Mouse (Mus musculus) macrophage (primary cell): ENCODE results near the gene Ykt6. TPM values are rescaled to one million over a fixed set of nuclear protein-coding genes. Genes with fewer than 3 reads are reported as not detected.
"Not testable (repeated sequence)": the region's sequence is repeated elsewhere in the genome, so short reads cannot be mapped to it uniquely, and the experiment has no call there.

Source experiments
- H3K27ac ChIP-seq: fragments of 350-480 bp; formaldehyde crosslinking; 2 replicates; pipeline ENCODE4 v1.9.0; 2021
- H3K36me3 ChIP-seq: fragments of 350-480 bp; formaldehyde crosslinking; 2 replicates; pipeline ENCODE4 v1.9.0; 2021; ENCODE audit errors: inconsistent target
- H3K4me3 ChIP-seq: fragments of 350-480 bp; formaldehyde crosslinking; 2 replicates; pipeline ENCODE4 v1.9.0; 2021; ENCODE audit errors: inconsistent target
- H3K79me2 ChIP-seq: fragments of 350-480 bp; formaldehyde crosslinking; 2 replicates; pipeline ENCODE4 v1.9.0; 2021; ENCODE audit errors: inconsistent target
- WGBS: methylation state at CpG from one replicate; pipeline ENCODE4 v1.1.7; 2026; ENCODE audit warnings: inconsistent platforms; ENCODE audit not compliant: missing documents; 5-methylcytosine and 5-hydroxymethylcytosine counted together
- polyA plus RNA-seq: library from polyadenylated mRNA; stranded (reverse); fragments of 250-400 nt; gene quantifications from 3 replicates; pipeline ENCODE4 v1.2.4, GENCODE M21; 2018; ENCODE audit warnings: inconsistent platforms

Ykt6 gene
- polyA plus RNA-seq, 1 experiment from 2014 or later = 77.0 TPM

DNA sequence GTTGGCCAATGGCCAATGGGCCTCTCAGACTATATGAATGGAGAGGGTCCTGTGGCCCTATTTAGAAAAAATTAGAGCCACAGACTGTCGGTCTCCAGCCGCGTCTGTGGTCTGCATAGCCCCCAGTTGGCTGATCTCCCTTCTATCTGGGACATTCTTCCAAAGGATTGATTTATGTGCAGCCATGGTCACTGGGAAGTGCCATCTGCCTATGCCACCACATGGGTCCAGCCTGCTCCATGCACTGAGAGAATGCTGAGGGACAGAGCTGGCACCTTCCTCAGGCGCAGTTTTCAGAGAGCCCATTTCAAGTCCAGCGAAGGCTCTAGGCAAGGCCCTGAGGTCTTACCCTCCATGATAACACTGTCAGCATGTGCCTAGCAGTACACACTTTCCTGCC lies 38.7 kb downstream of the Ykt6 start:
- Histone ChIP-seq H3K79me2 (no peaks in the 10 kb centered on the region), H3K4me3 (no peak overlapping the region), H3K27ac (no peak overlapping the region), H3K36me3 (no peaks in the 10 kb centered on the region)
- WGBS = 98% methylated on average over 5 of the region's 5 CpGs

DNA sequence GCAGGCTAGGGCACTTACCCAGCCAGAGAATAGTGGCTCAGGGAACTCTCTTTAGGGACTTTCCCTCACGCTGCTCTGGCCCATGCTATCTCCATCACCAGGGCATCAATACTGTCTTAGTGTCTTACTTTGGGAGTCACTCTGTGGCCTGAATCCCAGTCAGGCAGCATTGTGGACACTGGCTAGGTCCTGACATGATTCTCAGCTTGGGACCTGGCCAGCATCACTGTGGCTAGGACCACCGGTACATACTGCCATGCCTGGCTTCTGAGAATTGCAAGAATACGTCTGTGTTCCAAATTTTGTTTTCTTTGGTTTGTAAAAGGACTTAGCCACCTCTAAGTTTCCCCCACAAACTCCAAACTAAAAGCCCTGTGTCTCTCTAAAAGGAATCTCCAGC lies 39.4 kb downstream of the Ykt6 start:
- WGBS = 94% methylated on average over 3 of the region's 3 CpGs
- Histone ChIP-seq H3K4me3 (no peak overlapping the region), H3K36me3 (no peaks in the 10 kb centered on the region), H3K27ac (no peak overlapping the region), H3K79me2 (no peaks in the 10 kb centered on the region)

DNA sequence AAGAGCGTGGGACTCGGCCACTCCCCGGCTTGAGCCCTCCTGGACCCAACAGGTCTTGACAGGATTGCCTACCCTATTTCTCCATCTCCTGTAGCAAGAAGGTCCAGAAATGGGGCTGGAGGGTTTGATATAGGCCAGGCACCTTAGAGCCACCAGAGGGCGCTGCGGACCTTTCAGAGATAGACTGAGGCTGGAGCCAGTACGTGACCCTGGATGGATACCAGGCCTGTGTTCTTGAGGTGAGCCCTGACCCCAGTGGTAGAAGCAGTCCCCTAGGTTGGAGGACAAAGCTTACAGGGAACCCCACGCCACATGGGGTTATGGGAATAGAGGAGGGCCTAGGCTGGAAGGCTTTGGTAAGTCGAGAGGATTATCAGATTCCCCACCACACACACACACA lies 40.5 kb downstream of the Ykt6 start:
- 26% methylated on average over 8 of the region's 8 CpGs for WGBS

DNA sequence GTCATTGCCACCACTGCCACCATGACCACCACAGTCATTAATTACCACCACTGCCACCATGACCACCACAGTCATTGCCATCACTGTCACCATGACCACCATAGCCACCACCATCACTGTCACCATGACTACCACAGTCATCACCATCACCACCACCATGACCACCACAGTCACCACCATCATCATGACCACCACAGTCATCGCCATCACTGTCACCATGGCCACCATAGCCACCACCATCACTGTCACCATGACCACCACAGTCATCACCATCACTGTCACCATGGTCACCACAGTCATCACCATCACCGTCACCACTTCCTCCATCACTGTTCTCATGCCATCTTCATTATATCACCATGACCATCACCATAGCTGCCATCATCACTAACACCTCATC lies 43.0 kb downstream of the Ykt6 start:
- H3K27ac ChIP-seq = no peak overlapping the region

More for the DNA sequence above, 40.5 kb downstream of the Ykt6 start:
- H3K27ac ChIP-seq = no peak overlapping the region
- no peaks in the 10 kb centered on the region for H3K79me2 ChIP-seq
- H3K36me3 ChIP-seq = no peaks in the 10 kb centered on the region
- no peak overlapping the region for H3K4me3 ChIP-seq

DNA sequence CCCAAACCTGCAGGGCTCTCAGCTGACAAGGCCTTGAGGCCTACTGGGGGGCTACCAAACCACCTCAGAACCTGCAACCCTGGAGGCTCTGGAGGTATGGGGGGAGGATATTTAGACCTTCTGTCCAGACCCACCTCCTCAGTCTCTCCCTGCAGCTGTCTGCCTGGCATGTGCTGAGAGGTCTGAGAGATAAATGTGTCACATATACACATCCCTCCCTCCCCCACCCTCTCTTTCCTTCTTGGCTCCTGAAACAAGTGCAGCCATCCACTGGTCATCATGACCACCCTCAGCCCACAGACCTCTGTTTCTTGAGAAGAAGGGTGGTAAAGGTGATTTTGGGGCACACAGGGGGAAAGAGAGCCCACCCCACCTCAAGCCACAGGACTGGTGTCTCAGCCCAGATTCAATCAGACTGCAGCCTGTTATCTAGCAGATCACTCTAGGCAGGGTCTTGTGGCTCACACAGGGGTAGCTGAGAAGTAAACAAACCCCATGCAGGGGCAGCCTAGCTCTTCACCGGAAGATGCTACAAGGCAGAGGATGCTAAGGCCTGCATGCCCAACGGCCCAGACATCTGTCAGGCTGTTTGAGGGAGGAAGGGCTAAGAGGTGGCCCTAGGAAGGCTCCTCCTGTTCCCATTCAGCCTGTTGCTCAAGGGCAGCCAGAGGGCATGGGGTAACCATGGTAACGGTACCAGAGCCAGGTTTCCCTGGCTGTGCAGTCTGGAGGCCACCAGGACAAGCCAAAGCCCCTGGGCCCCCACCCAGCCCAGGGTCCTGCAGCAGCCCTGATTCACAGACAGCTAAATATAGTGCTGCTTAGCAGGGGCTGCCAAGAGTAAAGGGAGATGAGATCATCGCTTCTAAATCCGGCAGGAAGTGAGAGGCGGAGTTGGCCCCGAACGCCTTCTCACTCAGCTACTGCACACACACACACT lies 44.6 kb downstream of the Ykt6 start:
- Histone ChIP-seq H3K4me3 (no peak overlapping the region), H3K27ac (peak overlapping the region; percentile 86), H3K36me3 (no peaks in the 10 kb centered on the region), H3K79me2 (no peaks in the 10 kb centered on the region)
- WGBS = 3% methylated on average over 6 of the region's 8 CpGs

More for the DNA sequence above, 43.0 kb downstream of the Ykt6 start:
- Histone ChIP-seq H3K79me2 (no peaks in the 10 kb centered on the region), H3K36me3 (no peaks in the 10 kb centered on the region), H3K4me3 (no peak overlapping the region)
- WGBS = 96% methylated on average over 2 of the region's 2 CpGs

DNA sequence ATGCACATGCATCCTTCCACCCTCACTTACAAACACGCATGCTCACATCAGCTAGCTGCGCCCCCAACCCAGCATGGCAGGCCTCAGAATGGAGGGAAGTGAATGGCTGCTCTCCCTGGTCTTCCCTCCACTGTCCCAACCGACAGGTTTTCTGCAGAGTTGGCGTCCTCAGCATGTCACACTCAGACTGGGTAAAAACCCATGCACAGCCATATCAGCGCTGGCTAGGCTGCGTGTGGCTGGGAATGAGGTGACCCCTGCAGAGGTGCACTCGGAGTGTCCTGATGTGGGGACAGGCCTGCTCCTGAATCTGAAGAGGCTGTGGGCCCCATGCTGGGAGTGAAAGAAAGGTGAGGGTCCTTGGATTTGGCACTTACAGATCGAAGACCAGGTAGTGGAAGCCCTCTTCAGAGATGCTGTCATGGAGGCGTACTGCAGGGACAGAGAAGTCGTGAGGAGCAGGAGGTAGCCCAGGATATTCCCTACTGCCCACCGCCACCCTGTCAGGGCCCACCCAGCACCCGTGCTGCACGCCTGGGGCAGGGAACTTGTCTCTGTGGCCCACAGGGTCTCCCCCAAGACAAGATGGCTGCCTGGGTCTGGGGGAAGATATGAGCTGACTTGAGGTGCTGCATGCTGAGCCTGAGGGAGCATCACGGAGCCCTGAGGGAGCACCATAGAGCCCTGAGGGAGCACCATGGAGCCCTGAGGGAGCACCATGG lies 45.6 kb downstream of the Ykt6 start:
- H3K79me2 ChIP-seq = no peaks in the 10 kb centered on the region
- 81% methylated on average over 14 of the region's 14 CpGs for WGBS
- no peaks in the 10 kb centered on the region for H3K36me3 ChIP-seq
- H3K27ac ChIP-seq = peak overlapping the region; percentile 86
- H3K4me3 ChIP-seq = no peak overlapping the region

DNA sequence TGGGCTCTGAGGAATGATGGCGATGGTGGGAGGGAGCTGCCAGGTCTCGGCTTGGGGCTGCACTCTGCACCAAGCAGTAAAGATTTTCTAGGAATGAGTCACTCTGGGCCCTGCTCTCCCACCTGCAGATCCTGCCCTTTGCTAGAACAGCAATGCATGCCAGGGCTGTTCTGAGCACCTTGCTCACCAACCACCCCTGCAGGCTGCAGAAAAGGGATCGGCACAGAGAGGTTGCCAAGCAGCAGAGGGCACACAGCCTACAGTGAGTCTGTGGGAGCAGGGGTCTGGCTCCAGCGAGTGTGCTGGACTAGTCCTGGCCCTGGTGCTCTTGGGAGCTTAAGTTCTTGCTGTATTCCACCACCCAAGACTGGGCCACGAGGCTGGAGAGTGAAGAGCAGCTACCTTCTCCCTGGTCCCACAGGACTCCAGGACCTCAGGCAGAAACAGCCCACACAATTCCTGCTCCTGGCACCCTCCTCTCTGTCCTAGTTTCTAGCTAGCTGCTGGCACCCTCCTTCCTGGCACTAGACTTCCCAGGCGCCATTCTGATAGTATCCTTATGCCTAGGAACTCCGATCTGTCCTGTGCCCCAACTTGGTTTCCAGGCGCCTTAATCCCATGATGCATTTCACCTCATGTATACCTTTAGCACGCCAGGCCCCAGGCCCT lies 46.6 kb downstream of the Ykt6 start:
- H3K79me2 ChIP-seq = no peaks in the 10 kb centered on the region
- no peak overlapping the region for H3K27ac ChIP-seq
- H3K36me3 ChIP-seq = no peaks in the 10 kb centered on the region
- 93% methylated on average over 9 of the region's 9 CpGs for WGBS
- no peak overlapping the region for H3K4me3 ChIP-seq

DNA sequence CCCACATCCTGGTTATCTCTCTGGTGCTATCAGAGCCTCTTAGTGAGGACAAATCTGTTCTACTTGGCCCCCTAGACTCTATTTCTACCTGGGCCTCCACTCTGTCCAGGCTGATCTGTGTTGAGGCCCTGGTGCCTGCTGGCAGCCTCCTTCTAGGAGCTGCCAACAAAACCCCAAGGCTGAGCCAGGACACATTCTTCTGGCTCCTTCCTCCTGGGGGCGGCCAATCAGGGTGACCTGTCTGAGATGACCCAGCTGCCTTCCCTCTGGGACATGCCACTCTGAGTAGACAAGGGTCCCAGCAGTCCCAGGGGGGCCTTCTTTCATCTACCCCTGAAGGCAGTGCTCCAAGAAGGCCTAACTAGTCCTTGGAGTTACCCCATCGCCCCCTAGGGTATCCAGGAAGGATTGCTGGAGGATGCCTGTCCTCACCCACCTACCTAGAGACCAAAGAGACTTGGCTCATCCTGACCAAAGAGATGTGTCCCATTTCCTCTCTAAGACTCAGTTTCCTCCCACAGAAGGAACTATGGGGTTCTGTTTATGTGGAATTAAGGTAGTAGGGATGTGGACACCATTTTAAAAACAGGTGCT lies 47.6 kb downstream of the Ykt6 start:
- H3K36me3 ChIP-seq = no peaks in the 10 kb centered on the region
- H3K27ac ChIP-seq = no peak overlapping the region
- no peak overlapping the region for H3K4me3 ChIP-seq
- 83% methylated on average over 2 of the region's 2 CpGs for WGBS
- no peaks in the 10 kb centered on the region for H3K79me2 ChIP-seq

DNA sequence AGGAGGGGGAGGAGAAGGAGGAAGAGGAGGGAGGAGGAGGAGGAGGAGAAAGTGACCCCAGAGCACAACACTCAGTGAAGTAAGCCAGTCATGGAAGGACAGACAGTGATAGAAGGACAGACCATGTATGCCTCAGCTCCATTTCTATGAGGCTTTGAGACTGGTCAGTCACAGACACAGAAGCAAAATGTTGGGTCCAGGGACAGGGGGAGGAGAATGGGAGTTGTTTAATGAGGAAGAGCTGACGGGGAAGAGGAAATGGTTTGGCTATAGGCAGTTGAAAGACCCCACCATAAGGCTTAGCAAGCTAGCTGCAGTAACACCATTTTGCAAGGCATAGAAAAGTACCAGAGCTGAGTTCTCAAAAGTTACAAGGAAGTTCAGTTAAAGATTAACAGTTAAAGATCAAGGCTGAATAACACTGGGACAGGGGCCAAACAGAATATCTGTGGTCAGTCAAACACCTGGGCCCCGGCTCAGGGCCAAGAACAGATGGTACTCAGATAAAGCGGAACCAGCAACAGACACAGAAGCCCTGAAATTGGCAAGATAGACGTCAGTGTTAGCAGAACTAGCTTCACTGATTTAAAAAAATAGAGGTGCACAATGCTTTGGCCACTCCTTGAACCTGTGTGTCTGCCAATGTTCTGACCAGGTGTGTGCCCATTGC lies 50.0 kb downstream of the Ykt6 start:
- WGBS = 14% methylated on average over 1 of the region's 4 CpGs
- H3K27ac ChIP-seq, H3K4me3 ChIP-seq, H3K79me2 ChIP-seq, H3K36me3 ChIP-seq: not testable (repeated sequence)

DNA sequence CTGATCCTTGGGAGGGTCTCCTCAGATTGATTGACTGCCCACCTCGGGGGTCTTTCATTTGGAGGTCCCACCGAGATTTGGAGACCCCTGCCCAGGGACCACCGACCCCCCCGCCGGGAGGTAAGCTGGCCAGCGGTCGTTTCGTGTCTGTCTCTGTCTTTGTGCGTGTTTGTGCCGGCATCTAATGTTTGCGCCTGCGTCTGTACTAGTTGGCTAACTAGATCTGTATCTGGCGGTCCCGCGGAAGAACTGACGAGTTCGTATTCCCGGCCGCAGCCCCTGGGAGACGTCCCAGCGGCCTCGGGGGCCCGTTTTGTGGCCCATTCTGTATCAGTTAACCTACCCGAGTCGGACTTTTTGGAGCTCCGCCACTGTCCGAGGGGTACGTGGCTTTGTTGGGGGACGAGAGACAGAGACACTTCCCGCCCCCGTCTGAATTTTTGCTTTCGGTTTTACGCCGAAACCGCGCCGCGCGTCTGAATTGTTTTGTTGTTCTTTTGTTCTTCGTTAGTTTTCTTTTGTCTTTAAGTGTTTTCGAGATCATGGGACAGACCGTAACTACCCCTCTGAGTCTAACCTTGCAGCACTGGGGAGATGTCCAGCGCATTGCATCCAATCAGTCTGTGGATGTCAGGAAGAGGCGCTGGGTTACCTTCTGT lies 51.0 kb downstream of the Ykt6 start:
- WGBS = 76% methylated on average over 9 of the region's 44 CpGs
- H3K27ac ChIP-seq, H3K36me3 ChIP-seq, H3K79me2 ChIP-seq: not testable (repeated sequence)
- peak overlapping the region; percentile 22; the same call in 1 of the 2 replicates for H3K4me3 ChIP-seq

DNA sequence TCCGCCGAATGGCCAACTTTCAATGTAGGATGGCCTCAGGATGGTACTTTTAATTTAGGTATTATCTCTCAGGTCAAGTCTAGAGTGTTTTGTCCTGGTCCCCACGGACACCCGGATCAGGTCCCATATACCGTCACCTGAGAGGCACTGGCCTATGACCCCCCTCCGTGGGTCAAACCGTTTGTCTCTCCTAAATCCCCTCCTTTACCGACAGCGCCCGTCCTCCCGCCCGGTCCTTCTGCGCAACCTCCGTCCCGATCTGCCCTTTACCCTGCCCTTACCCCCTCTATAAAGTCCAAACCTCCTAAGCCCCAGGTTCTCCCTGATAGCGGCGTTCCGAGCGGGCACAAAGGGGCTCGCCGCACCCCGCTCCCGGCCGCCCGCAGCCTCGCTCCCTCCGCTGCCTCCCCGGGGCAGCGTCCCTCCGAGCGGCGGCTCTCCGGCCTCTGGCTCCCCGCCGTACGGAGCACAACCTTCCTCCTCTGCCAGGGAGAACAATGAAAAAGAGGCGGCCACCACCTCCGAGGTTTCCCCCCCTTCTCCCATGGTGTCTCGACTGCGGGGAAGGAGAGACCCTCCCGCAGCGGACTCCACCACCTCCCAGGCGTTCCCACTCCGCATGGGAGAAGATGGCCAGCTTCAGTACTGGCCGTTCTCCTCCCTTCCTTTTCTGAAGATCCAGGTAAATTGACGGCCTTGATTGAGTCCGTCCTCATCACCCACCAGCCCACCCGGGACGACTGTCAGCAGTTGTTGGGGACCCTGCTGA lies 51.7 kb downstream of the Ykt6 start:
- H3K4me3 ChIP-seq = peak overlapping the region; percentile 22; the same call in 1 of the 2 replicates
- not testable (repeated sequence) for H3K36me3 ChIP-seq, H3K79me2 ChIP-seq, H3K27ac ChIP-seq
- 51% methylated on average over 3 of the region's 49 CpGs for WGBS

DNA sequence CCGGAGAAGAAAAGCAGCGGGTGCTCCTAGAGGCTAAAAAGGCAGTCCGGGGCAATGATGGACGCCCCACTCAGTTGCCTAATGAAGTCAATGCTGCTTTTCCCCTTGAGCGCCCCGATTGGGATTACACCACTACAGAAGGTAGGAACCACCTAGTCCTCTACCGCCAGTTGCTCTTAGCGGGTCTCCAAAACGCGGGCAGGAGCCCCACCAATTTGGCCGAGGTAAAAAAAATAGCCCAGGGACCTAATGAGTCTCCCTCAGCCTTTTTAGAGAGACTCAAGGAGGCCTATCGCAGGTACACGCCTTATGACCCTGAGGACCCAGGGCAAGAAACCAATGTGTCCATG lies 52.3 kb downstream of the Ykt6 start:
- H3K4me3 ChIP-seq, H3K36me3 ChIP-seq, H3K27ac ChIP-seq, H3K79me2 ChIP-seq: not testable (repeated sequence)
- WGBS = 69% methylated on average over 9 of the region's 13 CpGs

DNA sequence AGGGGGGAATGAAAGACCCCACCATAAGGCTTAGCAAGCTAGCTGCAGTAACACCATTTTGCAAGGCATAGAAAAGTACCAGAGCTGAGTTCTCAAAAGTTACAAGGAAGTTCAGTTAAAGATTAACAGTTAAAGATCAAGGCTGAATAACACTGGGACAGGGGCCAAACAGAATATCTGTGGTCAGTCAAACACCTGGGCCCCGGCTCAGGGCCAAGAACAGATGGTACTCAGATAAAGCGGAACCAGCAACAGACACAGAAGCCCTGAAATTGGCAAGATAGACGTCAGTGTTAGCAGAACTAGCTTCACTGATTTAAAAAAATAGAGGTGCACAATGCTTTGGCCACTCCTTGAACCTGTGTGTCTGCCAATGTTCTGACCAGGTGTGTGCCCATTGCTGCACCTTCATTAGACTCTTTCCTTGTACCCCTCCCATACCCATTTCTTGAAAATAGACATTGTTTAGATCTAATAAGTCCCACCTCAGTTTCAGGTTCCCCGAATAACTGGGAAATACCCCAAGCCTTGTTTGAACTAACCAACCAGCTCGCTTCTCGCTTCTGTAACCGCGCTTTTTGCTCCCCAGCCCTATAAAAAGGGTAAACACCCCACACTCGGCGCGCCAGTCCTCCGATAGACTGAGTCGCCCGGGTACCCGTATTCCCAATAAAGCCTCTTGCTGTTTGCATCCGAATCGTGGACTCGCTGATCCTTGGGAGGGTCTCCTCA lies 55.4 kb downstream of the Ykt6 start:
- H3K27ac ChIP-seq, H3K79me2 ChIP-seq, H3K4me3 ChIP-seq, H3K36me3 ChIP-seq: not testable (repeated sequence)
- 96% methylated on average over 3 of the region's 18 CpGs for WGBS
